Mouse (Mus musculus) frontal cortex, postnatal 25 days (tissue): ENCODE data around the gene Tbca.

Experiments
- DNase-seq, 2 experiments: peaks; one replicate each; pipeline ENCODE4 v3.0.0; 2022; ENCODE audit warnings: low spot score in 2 of 2

Gene Tbca

DNA sequence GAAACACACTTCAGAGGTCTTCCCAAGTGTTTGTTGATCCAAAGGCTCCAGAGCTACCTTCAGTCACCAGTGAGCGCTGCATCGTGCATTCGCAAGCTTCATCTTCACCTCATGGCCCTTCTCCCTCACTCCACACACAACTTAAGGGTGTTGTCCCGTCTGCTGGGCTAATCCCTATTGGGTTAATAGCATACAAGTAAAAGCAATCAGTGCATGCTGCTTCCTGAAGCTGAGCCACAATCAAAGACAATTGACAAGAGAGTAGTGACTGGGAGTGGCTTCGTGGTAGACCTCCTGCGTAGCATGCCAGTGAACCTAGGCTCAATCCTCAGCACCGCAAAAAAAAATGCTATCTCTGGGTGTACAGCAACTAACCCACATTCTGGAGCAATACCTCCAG, 59.2 kb downstream of the Tbca start:
- no peak for DNase-seq

DNA sequence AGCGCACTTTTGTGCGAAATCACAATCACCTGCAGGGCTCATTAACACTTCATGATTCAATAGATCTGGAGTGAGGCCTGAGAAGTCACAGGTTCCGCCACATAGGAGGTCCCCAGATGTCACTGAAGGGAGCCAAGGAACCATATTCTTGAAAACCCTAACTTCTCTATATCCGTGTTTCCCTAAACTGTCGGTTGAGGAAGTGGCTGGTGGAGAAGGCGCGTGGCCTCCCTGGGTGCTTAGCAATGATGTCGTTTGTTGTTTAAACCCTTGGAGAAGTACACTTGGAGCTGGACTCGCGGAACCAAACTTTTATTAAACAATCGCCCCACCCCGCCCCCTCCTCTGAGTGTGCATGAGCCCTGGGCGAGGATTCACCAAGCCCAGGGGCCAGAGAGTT, 60.6 kb downstream of the Tbca start:
- no peak for DNase-seq

DNA sequence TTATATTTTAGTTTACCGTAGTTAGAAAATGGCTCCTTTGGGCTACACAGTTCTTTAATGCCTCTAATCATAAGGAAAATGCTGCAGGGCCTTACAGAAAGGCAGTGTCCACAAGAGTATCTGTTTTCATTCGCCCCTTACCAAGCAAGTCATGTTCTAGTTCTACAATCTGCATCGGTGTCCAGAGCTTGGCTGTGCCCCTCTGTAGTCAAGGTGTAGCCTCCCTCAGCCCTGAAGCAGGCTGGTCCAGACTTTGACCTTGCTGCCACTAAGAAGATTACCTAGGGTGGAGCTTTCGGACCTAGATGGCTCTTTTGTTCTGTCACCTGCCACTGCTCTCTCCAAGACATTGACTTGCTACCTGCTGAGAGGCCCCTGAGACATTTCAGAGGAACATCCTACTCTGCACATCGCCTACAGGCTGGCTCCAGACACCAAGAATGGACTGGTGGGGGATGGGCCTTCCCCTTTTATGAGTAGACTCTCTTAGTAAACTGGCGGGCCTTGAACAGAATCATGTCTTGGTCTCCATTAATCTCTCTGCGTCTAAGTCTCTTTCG, 69.4 kb downstream of the Tbca start:
- DNase-seq: no peak

DNA sequence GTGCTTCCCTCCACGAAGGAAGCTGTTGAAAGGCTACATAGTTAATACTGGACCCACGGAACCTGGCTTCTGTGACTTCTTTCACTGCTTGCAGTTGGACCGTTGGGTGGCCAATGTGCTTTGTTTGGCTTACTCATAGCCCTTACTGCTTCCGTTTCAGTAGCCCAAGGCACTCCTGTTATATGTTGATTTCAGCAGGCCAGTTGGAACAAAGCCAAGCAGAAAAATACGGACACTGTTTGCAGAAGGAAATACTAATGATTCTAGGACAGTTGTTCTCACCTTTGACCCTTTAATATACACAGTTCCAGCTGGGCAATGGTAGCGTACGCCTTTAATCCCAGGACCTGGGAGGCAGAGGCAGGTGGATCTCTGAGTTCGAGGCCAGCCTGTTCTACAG, 70.5 kb downstream of the Tbca start:
- DNase-seq: no peak

DNA sequence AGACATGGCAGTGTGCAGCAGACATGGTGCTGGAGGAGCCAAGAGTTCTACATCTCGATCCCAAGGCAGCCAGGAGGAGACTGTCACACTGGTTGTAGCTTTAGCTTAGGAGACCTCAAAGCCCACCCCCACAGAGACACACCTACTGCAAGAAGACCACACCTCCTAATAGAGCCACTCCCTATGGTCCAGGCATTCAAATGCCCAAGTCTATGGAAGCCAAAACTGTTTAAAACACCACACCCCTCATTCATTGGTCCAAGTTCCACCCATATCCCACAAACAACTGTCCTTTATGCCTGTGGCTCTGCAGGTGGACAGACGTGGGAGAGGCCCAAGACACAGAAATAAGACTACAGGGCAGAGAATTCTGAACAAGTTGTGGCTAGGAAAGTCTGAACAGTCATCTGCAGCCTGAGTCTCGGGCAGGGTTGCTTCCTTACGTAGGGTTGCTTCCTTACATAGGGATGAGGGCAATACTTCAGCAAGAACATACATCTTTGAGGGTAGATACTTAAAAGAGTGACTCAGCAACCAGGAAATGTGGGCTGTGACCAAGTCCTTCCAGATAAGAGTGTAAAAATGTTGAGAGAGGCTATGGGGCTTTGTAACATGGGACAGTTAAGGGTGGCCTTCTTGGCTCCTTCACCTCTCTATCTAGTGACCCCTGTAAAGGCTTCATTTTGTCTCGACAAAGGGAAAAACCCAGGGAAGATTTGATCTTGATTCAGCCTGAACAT, 74.0 kb downstream of the Tbca start:
- DNase-seq: no peak

DNA sequence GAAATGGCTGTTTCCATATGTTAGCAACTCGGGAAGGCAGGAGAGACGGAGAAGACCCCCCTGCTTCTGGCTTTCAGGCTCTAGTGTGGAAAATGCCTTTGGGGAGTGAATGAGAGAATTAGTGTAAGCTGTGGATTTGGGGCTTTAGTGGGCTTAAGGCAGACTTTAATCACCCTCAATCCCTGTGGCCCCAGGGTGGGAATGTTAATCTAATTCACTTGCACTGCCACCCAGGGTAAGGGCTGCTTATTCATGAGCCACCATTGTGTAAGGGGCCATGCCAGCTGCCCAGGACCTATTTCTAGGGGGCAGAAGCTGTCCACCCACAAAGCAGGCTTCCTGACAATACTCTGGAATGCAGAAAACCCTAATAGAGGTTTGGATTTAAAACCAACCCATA, 78.2 kb downstream of the Tbca start:
- no peak for DNase-seq

DNA sequence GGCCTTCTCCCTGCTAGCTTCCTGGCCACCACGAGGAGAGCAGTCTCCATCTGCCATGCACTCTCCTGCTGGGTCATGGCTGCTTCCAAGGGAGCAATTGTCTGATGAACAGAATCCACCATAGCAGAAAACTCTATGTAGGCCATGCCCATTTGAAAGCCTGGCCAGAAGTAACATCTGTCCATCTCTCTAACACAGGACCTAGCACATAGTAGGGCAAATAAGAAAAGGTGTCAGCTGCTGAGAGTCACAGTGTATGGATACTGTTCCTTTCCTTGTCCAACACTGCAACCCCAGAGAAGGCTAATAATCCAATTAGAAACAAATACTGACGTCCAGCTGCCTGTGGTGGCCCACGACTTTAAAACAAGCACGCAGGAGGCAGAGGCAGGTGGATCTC, 79.1 kb downstream of the Tbca start:
- DNase-seq: no peak

DNA sequence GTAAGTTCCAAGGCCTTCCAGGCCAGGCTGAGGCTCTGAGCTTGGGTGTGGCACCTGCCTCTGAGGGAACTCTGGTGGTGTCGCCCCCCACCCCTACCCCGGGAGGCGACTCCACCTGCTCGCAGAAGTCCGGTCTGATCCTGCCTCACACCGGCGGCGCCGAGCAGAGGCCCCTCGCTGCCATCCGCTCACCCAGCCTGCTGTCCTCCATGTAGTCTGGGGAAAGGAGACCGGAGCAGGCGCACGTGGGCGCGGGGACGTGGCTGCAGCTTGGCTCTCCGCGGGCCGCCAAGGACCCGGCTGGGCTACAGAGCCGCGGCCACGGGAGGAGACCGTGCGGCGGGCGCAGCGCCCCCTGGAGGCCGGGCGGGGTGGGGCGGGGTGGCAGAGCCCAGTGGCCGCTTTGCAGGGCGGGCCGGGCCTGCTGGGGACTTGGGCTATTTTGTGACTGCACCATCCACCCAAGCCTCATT, 79.8 kb downstream of the Tbca start:
- no peak for DNase-seq

DNA sequence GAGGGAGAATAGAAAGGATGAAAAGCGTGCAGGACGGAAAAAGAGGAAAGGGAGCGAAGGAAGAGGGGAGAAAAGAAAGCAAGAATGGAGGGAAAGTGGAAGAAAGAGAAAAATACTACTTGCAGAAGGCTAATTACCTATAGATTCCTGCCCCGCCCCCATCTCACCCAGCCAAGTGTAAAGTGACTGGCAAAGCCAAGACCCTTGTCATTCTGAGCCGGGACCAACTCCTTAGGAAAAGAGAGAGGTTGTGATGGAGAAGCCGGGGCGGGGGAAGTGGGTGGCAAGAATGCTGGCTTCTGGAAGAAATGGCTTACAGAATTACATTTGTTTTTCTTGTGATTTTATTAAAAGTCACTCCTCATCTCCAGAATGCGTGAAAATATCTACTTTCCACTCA, 80.8 kb downstream of the Tbca start:
- DNase-seq: no peak

DNA sequence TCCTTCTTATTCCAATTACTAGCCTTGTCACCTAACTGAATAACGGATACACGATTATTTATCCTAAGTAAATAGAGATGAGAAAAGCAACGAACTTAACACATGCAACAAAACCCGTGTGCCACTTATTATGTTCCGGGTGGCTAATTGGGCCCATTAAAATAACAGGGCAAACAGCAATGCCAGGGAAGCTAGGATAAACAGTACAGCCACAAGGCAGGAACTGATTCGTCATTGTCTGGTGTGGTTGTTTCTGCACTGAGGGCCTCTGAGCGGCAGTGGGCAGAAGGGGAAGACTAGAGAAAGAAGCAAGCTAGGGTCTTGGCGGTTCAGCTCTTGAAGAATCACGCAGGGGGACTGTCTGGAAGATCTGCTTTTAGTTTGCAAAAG, 81.4 kb downstream of the Tbca start:
- DNase-seq: no peak

DNA sequence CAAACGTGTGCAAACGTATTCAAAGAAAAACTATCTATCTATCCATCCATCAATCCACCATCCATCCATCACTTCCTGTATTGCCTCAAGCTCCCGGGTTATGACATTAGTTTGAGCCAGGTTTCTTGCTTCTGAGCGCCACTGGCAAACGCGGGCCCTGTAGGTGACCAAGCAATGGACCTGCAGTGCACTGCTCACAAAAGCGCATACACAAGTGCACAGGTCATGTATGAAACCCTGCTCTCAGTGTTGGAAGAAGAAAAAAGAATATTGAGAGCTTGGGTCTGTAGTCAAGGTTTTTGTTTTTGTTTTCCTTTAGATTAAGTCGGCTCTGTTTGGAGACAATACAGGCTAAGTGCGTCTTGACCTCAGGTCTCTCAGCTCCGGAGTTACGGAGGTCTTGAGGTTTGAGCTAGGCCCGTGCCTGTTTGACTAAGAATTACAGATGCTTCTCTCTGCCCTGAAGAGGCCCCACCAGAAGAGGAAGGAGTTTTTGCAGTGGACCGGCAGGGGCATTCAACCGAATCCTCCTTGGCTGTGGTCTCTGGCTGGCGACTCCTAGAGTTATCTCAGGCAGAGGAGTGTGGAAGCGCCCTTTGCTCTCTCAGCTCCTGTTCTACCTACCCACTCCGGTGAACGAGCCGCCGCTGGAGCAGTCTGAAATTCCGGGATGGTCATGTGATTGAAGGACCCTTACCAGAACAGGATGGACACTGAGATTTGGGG, 81.9 kb downstream of the Tbca start:
- DNase-seq: no peak

DNA sequence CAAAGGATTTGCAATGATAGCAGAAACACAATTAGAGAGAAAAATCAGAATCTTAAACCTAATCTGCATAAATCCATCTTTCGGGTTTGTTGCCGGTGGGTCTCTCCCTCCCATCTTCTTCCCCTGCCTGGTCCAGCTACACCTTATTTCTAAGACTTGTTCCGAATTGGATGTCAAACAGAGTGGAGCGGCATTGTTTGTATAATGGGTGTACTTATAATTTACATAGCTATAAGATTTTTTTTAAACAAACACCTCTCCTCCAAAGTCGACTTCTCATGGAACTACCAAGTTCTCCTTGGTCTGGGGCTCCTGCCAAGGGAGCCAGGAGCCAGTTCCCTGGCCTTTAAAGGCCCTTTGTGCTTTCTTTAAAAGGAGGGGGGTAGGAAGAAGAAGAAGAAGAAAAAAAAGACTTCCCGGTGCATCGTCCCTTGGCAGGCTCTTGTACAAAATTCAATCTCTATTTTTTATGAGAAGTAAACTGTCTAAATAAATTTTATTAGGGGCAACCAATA, 83.2 kb downstream of the Tbca start:
- no peak for DNase-seq

DNA sequence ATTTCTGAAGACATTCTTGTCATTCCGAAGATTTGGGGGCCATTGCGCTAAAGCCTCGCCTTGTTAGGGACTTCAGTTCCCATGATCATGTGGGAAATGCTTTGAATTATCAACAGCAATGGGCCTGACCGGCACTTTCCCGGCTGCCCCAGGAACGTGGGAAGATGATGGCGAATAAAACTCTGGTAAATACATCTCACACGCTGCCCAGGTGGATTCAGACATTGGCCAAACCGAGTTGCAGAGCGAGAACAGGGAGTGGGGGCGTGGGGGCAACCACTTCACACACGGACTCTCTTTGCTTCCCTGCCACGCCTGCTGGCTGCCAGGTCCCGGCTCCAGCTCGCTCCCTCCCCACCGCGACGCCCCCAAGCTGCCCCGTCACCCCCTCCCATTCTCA, 83.7 kb downstream of the Tbca start:
- no peak for DNase-seq

DNA sequence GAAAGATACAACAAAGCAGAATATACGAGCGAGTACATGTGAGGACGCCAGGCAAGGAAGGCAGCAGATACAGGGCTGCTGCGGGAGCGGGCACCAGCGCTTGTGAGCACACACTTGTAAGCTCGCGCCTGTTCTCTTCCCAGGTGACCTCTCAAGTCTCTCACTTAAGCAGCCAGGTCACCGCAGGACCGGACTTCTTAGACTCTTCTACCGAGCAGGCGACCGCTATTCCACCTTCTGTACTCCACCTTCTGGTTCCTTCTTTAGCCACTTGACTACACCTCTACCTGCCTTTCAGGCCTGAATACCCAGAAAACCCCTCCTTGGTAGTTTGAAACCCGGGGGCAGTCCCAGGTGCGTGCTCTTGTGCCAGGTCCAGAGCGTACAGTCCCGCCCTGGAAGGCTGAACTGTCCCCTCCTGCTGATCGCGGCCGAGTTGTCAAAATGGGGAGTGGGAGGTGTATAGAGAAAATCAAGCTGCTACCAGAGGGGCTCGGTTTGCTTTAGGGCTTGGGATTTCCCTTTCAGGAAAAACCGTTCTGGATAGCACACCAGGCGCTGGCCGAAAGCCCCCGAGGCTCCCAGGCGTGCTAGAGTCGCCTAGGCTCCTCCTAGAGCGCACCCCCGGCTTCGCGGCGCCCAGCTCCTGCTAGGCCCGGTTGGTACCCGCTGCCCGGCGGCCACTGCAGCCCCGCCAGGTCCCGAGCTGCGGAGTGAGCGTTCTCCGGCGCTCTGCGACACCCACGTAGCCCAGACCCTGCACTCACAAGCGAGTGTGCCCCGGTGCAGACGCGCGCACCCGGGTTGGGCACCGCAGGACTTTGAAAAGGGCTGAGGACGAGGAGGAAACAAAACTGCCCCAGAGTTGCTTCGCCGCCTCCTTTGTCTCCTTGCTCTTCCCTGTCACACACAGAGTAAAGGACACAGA, 84.7 kb downstream of the Tbca start:
- no peak for DNase-seq

DNA sequence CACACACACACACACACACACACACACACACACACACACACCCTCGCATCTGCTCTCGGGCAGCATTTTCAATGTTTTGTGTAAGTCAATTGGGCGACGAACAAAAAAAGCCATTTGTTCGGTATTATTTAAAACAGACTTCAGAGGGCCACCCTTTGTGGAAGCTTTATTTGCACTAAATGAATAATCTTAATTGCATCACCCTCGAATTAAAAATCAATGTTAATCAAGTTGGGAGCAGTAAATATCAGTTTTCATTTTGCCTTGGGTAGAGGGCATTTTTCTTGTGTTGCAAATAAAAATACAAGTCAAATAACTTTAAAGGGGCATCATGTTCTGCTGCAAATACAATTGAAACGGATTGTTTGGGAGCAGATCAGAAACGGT, 85.3 kb downstream of the Tbca start:
- no peak for DNase-seq

DNA sequence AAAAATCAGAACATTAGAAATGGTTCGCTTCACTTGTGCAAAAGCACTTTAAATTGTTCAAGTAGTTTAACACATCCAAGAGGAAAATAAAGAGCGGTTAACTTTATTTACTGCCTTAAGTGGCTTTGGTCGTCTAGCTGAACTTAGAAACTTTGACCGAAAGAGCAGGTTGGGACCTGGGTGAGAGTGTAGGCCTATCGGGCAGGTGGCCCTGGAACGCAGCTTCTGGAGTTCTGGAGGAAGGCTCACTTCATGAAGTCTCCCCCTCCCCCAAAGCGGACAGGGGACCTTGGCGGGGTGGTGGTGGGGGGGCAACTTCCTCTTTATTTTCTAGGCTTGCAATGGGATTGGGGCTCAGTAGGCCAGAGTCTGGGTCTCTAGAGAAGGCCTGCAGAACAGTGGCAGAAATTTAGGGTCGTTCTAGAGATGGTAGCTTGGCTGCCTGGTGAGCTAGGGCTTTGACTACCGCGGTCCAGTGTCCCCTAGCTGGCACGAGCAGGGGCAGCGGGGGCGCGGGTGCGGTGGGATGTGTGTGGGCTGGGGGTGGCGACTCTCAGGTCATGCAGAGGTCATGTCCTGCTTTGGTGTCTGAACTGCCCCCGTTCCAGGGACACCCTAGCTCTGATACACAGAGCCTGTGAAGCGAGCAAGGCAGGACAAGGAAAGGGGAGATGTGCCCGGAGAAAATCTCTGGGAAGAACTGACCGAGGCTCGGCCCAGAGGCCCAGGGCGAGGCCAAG, 86.1 kb downstream of the Tbca start:
- no peak for DNase-seq

DNA sequence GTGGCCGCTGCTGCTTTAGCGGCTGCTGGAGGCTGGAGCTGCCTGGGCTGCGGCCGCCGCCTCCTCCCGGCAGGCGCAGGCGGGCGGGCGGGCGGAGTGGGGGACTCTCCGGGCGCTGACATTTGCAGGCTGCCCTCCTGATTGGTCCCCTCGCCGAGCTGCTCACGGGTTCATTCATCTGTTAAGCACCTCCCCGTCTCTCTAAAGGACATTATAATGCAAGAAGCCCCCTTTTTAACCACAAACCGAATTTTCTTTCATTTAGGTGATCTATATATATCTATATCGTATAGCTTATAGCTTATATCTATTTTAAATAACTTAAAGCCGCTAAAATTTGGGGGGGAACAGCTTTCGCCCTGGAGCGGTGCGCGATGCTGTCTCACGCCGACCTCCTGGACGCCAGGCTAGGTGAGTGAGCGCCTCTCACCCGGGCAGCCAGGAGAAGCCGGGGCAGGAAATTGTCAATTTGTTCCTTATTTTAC, 86.7 kb downstream of the Tbca start, which contains the start of gene Otp:
Gene Otp (plus strand): TSS at position 207 of the 485 bp plus-strand sequence.
- DNase-seq: no peak

DNA sequence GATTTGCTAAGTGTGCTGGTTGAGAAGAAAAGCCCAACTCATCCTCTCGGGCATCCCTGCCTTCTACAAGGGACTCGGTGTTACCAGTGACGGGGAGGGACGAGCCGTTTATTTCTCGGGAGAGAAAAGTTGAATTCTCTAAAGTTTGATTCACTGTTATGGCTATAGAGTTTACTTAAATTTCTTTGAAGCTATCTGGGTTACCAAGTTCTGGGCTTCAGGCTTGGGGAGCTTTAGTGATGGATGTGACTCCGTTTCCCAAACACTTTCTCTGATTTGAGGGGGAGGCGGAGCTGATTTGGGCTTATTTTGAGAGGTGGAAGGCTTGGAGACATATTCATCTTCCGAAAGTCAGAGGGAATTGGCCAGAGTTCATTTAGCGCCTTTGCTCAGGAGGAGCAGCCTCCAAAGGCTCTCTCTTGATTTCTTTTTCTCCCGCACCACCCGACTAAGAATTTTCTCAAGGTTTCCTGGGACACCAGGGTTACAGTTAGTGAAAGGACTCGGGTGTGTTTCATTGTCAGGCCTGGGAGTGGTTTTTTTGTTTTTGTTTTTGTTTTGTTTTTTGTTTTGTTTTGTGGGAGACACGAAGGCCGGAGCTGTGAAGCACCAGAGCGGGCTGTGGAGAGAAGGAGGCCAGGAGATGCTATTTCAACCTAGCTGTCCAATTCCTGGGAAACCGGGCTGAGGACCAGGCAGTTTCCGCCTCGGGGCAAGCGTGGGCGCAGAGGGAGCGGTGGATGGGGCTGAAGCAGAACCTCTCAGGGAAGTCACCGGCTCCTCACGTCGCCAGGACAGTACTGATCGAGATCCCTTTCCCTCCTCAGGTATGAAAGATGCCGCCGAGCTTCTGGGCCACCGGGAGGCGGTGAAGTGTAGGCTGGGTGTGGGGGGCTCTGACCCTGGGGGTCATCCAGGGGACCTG, 87.8 kb downstream of the Tbca start:
- no peak for DNase-seq

DNA sequence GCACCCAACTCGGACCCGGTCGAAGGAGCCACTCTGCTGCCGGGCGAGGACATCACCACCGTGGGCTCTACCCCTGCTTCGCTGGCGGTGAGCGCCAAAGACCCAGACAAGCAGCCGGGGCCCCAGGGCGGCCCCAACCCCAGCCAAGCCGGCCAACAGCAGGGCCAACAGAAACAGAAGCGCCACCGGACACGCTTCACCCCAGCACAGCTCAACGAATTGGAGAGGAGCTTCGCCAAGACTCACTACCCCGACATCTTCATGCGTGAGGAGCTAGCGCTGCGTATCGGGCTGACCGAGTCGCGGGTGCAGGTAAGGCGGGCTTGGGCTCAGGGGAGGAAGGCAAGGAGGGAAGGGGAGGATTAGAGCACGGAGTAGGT, 88.5 kb downstream of the Tbca start:
- DNase-seq: no peak
